Mouse (Mus musculus) embryonic fibroblast, embryonic 13.5 days (primary cell): ENCODE results near the gene Acsl3. TPM values are rescaled to one million over a fixed set of nuclear protein-coding genes. Genes with fewer than 3 reads are reported as not detected.

Experiments
- H3K27ac ChIP-seq: 2 replicates; pipeline ENCODE4 v1.5.1; 2012; ENCODE audit warnings: low read length, control low read depth, inconsistent platforms; ENCODE audit not compliant: insufficient read depth
- H3K4me1 ChIP-seq: 2 replicates; pipeline ENCODE4 v1.6.1; 2011; ENCODE audit warnings: low read length; ENCODE audit not compliant: control insufficient read depth, insufficient read depth
- H3K4me3 ChIP-seq: 2 replicates; pipeline ENCODE4 v1.5.1; 2011; ENCODE audit warnings: mild to moderate bottlenecking, control low read depth, low read length; ENCODE audit not compliant: insufficient read depth
- CTCF ChIP-seq: IDR thresholded peaks from 2 replicates; pipeline ENCODE4 v1.5.1; 2011; ENCODE audit warnings: mild to moderate bottlenecking, control low read depth, low read length, moderate library complexity, borderline replicate concordance; ENCODE audit not compliant: insufficient read depth
- POLR2A ChIP-seq: IDR thresholded peaks from 2 replicates; pipeline ENCODE4 v1.6.1; 2011; ENCODE audit warnings: low read depth, mild to moderate bottlenecking, control low read depth, low read length, moderate library complexity
- polyA plus RNA-seq: library from polyadenylated mRNA; stranded (reverse); fragments of >200 nt; gene quantifications from 2 replicates; pipeline ENCODE4 v1.2.4, GENCODE M21; 2011; ENCODE audit warnings: low read depth; ENCODE audit not compliant: missing spikeins, insufficient read length

The Acsl3 gene
- polyA plus RNA-seq, 1 experiment: 40.4 TPM

GRCm38 (mm10) chr1:78707280-78707679, 49.7 kb downstream of the Acsl3 start:
- no peaks in the 10 kb centered on the region for H3K4me1 ChIP-seq
- H3K27ac ChIP-seq: no peak overlapping the region
- TF ChIP-seq POLR2A (no peak), CTCF (no peak)
- H3K4me3 ChIP-seq: no peak overlapping the region

- no peaks in the 10 kb centered on the region for H3K4me1 ChIP-seq
- TF ChIP-seq CTCF (no peak), POLR2A (no peak)
- H3K4me3 ChIP-seq: no peak overlapping the region
- H3K27ac ChIP-seq: no peak overlapping the region
These were observed 52.4 kb downstream of the Acsl3 start for GRCm38 (mm10) chr1:78710026-78710425.

GRCm38 (mm10) chr1:78710613-78711329, 53.1 kb downstream of the Acsl3 start:
- H3K4me3 ChIP-seq: no peak overlapping the region
- H3K4me1 ChIP-seq: no peaks in the 10 kb centered on the region
- no peak for TF ChIP-seq POLR2A
- TF ChIP-seq CTCF: no peak
- H3K27ac ChIP-seq: no peak overlapping the region

GRCm38 (mm10) chr1:78724458-78725190, 67.0 kb downstream of the Acsl3 start:
- Histone ChIP-seq H3K4me3 (no peak overlapping the region), H3K4me1 (peaks cover 8% of the 10 kb centered on the region; the same call in 1 of the 2 replicates), H3K27ac (peak overlapping the region; percentile 63)
- TF ChIP-seq POLR2A (no peak), CTCF (peak; percentile 75)

- Histone ChIP-seq H3K4me1 (peaks cover 8% of the 10 kb centered on the region; the same call in 1 of the 2 replicates), H3K4me3 (no peak overlapping the region), H3K27ac (peak overlapping the region; percentile 63)
- no peak for TF ChIP-seq CTCF
- no peak for TF ChIP-seq POLR2A
These were observed 67.5 kb downstream of the Acsl3 start for GRCm38 (mm10) chr1:78725191-78725490.

- TF ChIP-seq CTCF (no peak), POLR2A (no peak)
- H3K27ac ChIP-seq: no peak overlapping the region
- no peak overlapping the region for H3K4me3 ChIP-seq
- peaks cover 8% of the 10 kb centered on the region; the same call in 1 of the 2 replicates for H3K4me1 ChIP-seq
These were observed 68.1 kb downstream of the Acsl3 start for GRCm38 (mm10) chr1:78725617-78726223.

GRCm38 (mm10) chr1:78730114-78730720, 72.6 kb downstream of the Acsl3 start:
- Histone ChIP-seq H3K27ac (no peak overlapping the region), H3K4me1 (0 out of 2 replicates have a peak, but pooled peaks cover 4% of the 10 kb centered on the region), H3K4me3 (no peak overlapping the region)
- TF ChIP-seq POLR2A (no peak), CTCF (no peak)

- TF ChIP-seq POLR2A (no peak), CTCF (no peak)
- H3K4me3 ChIP-seq: no peak overlapping the region
- no peak overlapping the region for H3K27ac ChIP-seq
- no peaks in the 10 kb centered on the region for H3K4me1 ChIP-seq
These were observed 74.7 kb downstream of the Acsl3 start for GRCm38 (mm10) chr1:78732290-78732689.

GRCm38 (mm10) chr1:78734261-78735000, 76.8 kb downstream of the Acsl3 start:
- Histone ChIP-seq H3K27ac (no peak overlapping the region), H3K4me1 (no peaks in the 10 kb centered on the region), H3K4me3 (no peak overlapping the region)
- TF ChIP-seq POLR2A (no peak), CTCF (no peak)
